Mouse (Mus musculus) liver, postnatal 0 days (tissue): ENCODE results near the gene Gm30191. TPM values are rescaled to one million over a fixed set of nuclear protein-coding genes. Genes with fewer than 3 reads are reported as not detected.
A peak's percentile ranks its signal among the peaks of the same experiment; 100 is the strongest.
"Not testable (repeated sequence)": the region's sequence is repeated elsewhere in the genome, so short reads cannot be mapped to it uniquely, and the experiment has no call there.

Experiments used
- ATAC-seq: fragments of 200-750 bp; cut with Nextera tagmentation; 2 replicates; pipeline ENCODE4 v1.8.0; 2017; ENCODE audit warnings: mild to moderate bottlenecking, moderate library complexity
- DNase-seq: peaks from one replicate; pipeline ENCODE4 v3.0.0-alpha.2; 2016
- H3K27ac ChIP-seq: fragments of 300-500 bp; sonication (generic); 2 replicates; pipeline ENCODE4 v1.5.1; 2014; ENCODE audit warnings: antibody characterized with exemption, moderate library complexity, mild to moderate bottlenecking, low read depth
- H3K27me3 ChIP-seq: fragments of 300-500 bp; sonication (generic); 2 replicates; pipeline ENCODE4 v1.6.1; 2014; ENCODE audit warnings: low read length, control low read depth, mixed read lengths; ENCODE audit not compliant: insufficient read depth
- H3K36me3 ChIP-seq: fragments of 300-500 bp; sonication (generic); replicated peaks from 2 replicates; pipeline ENCODE4 v1.6.1; 2014; ENCODE audit warnings: mild to moderate bottlenecking, control low read depth, low read length, moderate library complexity, mixed read lengths; ENCODE audit not compliant: insufficient read depth
- H3K4me1 ChIP-seq: fragments of 300-500 bp; sonication (generic); 2 replicates; pipeline ENCODE4 v1.6.1; 2014; ENCODE audit warnings: antibody characterized with exemption, mild to moderate bottlenecking, control low read depth; ENCODE audit not compliant: insufficient read depth
- H3K4me2 ChIP-seq: fragments of 300-500 bp; sonication (generic); 2 replicates; pipeline ENCODE4 v1.6.1; 2014; ENCODE audit warnings: low read depth, mild to moderate bottlenecking, low read length, moderate library complexity, mixed read lengths
- H3K4me3 ChIP-seq: fragments of 300-500 bp; sonication (generic); 2 replicates; pipeline ENCODE4 v1.5.1; 2014; ENCODE audit warnings: low read depth, low read length
- H3K9ac ChIP-seq: fragments of 300-500 bp; sonication (generic); replicated peaks from 2 replicates; pipeline ENCODE4 v1.6.1; 2014; ENCODE audit warnings: mild to moderate bottlenecking, moderate library complexity
- H3K9me3 ChIP-seq: fragments of 300-500 bp; sonication (generic); 2 replicates; pipeline ENCODE4 v1.6.1; 2016; ENCODE audit warnings: mild to moderate bottlenecking, control low read depth, low read length, mixed read lengths
- CTCF ChIP-seq: sonication (generic); IDR thresholded peaks from 2 replicates; pipeline ENCODE4 v1.5.1; 2016; ENCODE audit warnings: antibody characterized with exemption, low read depth
- EP300 ChIP-seq: IDR thresholded peaks from 2 replicates; pipeline ENCODE4 v1.6.1; 2016; ENCODE audit warnings: antibody characterized with exemption, low read depth, mild to moderate bottlenecking
- WGBS: fragments of 180-500 bp; shearing (Covaris S2); extraction: QIAGEN DNeasy Blood & Tissue Kit; methylation state at CpG from one replicate; pipeline ENCODE4 v1.1.7; 2014; ENCODE audit not compliant: insufficient replicate concordance; 5-methylcytosine and 5-hydroxymethylcytosine counted together
- polyA plus RNA-seq: library from polyadenylated mRNA; unstranded; fragments of >200 nt; fragmentation: Nextera tagmentation; extraction: Ambion mirVana; gene quantifications from 2 replicates; pipeline ENCODE4 v1.2.1, GENCODE M21; 2015

The Gm30191 gene
- polyA plus RNA-seq, 1 experiment from 2014 or later = not detected

- Histone ChIP-seq H3K27ac (no peak overlapping the region), H3K4me1 (peaks cover 9% of the 10 kb centered on the region), H3K27me3 (peaks cover 10% of the 10 kb centered on the region), H3K9me3 (0 out of 2 replicates have a peak, but pooled peaks cover 2% of the 10 kb centered on the region), H3K36me3 (no peaks in the 10 kb centered on the region), H3K4me2 (no peak overlapping the region), H3K9ac (no peak overlapping the region), H3K4me3 (no peak overlapping the region)
- ATAC-seq (no peak), DNase-seq (peak; percentile 90)
- TF ChIP-seq EP300 = no peak
- peak; percentile 94 for TF ChIP-seq CTCF
- WGBS = 18% methylated on average over 7 of the region's 7 CpGs
These were observed 45.3 kb downstream of the Gm30191 start for GRCm38 (mm10) chr4:134292067-134292466.

- Histone ChIP-seq H3K4me3 (no peak overlapping the region), H3K36me3 (no peaks in the 10 kb centered on the region), H3K27ac (no peak overlapping the region), H3K27me3 (peaks cover 10% of the 10 kb centered on the region), H3K4me1 (peaks cover 7% of the 10 kb centered on the region), H3K4me2 (no peak overlapping the region), H3K9ac (no peak overlapping the region), H3K9me3 (0 out of 2 replicates have a peak, but pooled peaks cover 2% of the 10 kb centered on the region)
- ATAC-seq (no peak), DNase-seq (no peak)
- WGBS = 69% methylated on average over 18 of the region's 18 CpGs
- no peak for TF ChIP-seq CTCF
- TF ChIP-seq EP300 = no peak
These were observed 46.4 kb downstream of the Gm30191 start for GRCm38 (mm10) chr4:134293061-134293691.

GRCm38 (mm10) chr4:134293692-134294163 lies 47.0 kb downstream of the Gm30191 start:
- ATAC-seq = no peak
- Histone ChIP-seq H3K4me1 (peaks cover 2% of the 10 kb centered on the region), H3K36me3 (no peaks in the 10 kb centered on the region), H3K9me3 (0 out of 2 replicates have a peak, but pooled peaks cover 2% of the 10 kb centered on the region), H3K9ac (no peak overlapping the region), H3K4me3 (no peak overlapping the region), H3K4me2 (no peak overlapping the region), H3K27me3 (peaks cover 10% of the 10 kb centered on the region), H3K27ac (no peak overlapping the region)
- DNase-seq = no peak
- TF ChIP-seq CTCF = no peak
- TF ChIP-seq EP300 = no peak
- WGBS = 41% methylated on average over 9 of the region's 9 CpGs

GRCm38 (mm10) chr4:134296096-134296495 lies 49.4 kb downstream of the Gm30191 start:
- H3K4me2 ChIP-seq, H3K9me3 ChIP-seq: not testable (repeated sequence)

GRCm38 (mm10) chr4:134296523-134296922 lies 49.8 kb downstream of the Gm30191 start:
- Histone ChIP-seq H3K4me2 (no peak overlapping the region), H3K4me1 (no peaks in the 10 kb centered on the region), H3K9me3 (0 out of 2 replicates have a peak, but pooled peaks cover 2% of the 10 kb centered on the region), H3K36me3 (no peaks in the 10 kb centered on the region), H3K9ac (no peak overlapping the region), H3K27me3 (peaks cover 10% of the 10 kb centered on the region), H3K27ac (no peak overlapping the region), H3K4me3 (no peak overlapping the region)
- TF ChIP-seq CTCF = peak; percentile 39
- TF ChIP-seq EP300 = no peak
- WGBS = 81% methylated on average over 4 of the region's 4 CpGs
- no peak for ATAC-seq
- no peak for DNase-seq

More at GRCm38 (mm10) chr4:134296096-134296495, 49.4 kb downstream of the Gm30191 start:
- not testable (repeated sequence) for H3K36me3 ChIP-seq, ATAC-seq, H3K27ac ChIP-seq, DNase-seq, H3K4me3 ChIP-seq, H3K4me1 ChIP-seq, H3K9ac ChIP-seq
- peaks cover 10% of the 10 kb centered on the region for H3K27me3 ChIP-seq
- 77% methylated on average over 4 of the region's 4 CpGs for WGBS

GRCm38 (mm10) chr4:134297369-134297768 lies 50.6 kb downstream of the Gm30191 start:
- ATAC-seq = no peak
- no peak for DNase-seq
- Histone ChIP-seq H3K27ac (no peak overlapping the region), H3K4me2 (no peak overlapping the region), H3K4me1 (no peaks in the 10 kb centered on the region), H3K36me3 (no peaks in the 10 kb centered on the region), H3K4me3 (no peak overlapping the region), H3K9ac (no peak overlapping the region), H3K27me3 (peaks cover 8% of the 10 kb centered on the region), H3K9me3 (0 out of 2 replicates have a peak, but pooled peaks cover 2% of the 10 kb centered on the region)
- WGBS = 84% methylated on average over 8 of the region's 8 CpGs
- TF ChIP-seq EP300 (no peak), CTCF (no peak)
